Mouse (Mus musculus) liver, adult 10 weeks (tissue): ENCODE measurements around the gene Itgav. TPM values are rescaled to one million over a fixed set of nuclear protein-coding genes. Genes with fewer than 3 reads are reported as not detected.

Source experiments
- polyA plus RNA-seq: library from polyadenylated mRNA; stranded (reverse); fragments of 350-450 nt; fragmentation: Illumina TruSeq; extraction: RNeasy Lipid Tissue Mini Kit (QIAGEN cat#74804); gene quantifications from one replicate; pipeline ENCODE4 v1.2.3, GENCODE M21; 2014; ENCODE audit warnings: low read depth, low replicate concordance

The Itgav gene
- 27.9 TPM for polyA plus RNA-seq

GRCm38 (mm10) chr2:83723921-83724826 is at the start of gene Itgav:
Gene Itgav (plus strand): TSS chr2:83724397.

GRCm38 (mm10) chr2:83812483-83813272 is 88.5 kb downstream of the Itgav start, which contains the start of gene Fam171b:
Gene Fam171b (plus strand): TSS chr2:83812636.

Other genes with a start within 250 kb of the Itgav start
- gene Zc3h15, start 80.0 kb upstream of the Itgav start, polyA plus RNA-seq: 101 TPM
- gene Fam171b, start 88.2 kb downstream of the Itgav start, polyA plus RNA-seq: 1.9 TPM
- not detected for gene Zswim2, start 216.8 kb downstream of the Itgav start, polyA plus RNA-seq
- not detected for gene Gm13698, start 231.3 kb downstream of the Itgav start, polyA plus RNA-seq
- gene Gm13693, start 237.1 kb downstream of the Itgav start, polyA plus RNA-seq: not detected
- gene Gm13695, start 242.9 kb downstream of the Itgav start, polyA plus RNA-seq: not detected
- not detected for gene Gm13696, start 248.7 kb downstream of the Itgav start, polyA plus RNA-seq